Mouse (Mus musculus) kidney, adult 2 months (tissue): ENCODE measurements around the gene Nhsl2. TPM values are rescaled to one million over a fixed set of nuclear protein-coding genes. Genes with fewer than 3 reads are reported as not detected.

Source experiments
- DNase-seq: peaks from one replicate; pipeline ENCODE4 v3.0.0; 2021
- H3K27ac ChIP-seq: fragments of 200-500 bp; 2 replicates; pipeline ENCODE4 v1.5.1; 2012; ENCODE audit warnings: low read depth, low read length, control low read depth, inconsistent platforms; ENCODE audit not compliant: insufficient read depth
- H3K27me3 ChIP-seq: fragments of 200-500 bp; replicated peaks from 2 replicates; pipeline ENCODE4 v1.6.1; 2012; ENCODE audit warnings: mild to moderate bottlenecking, moderate library complexity, low read length, inconsistent platforms; ENCODE audit not compliant: control insufficient read depth, insufficient read depth
- H3K36me3 ChIP-seq: fragments of 200-500 bp; 2 replicates; pipeline ENCODE4 v1.6.1; 2012; ENCODE audit warnings: mild to moderate bottlenecking, moderate library complexity, low read length, inconsistent platforms; ENCODE audit not compliant: control insufficient read depth, insufficient read depth
- H3K4me1 ChIP-seq: fragments of 200-500 bp; 2 replicates; pipeline ENCODE4 v1.6.1; 2011; ENCODE audit warnings: low read length; ENCODE audit not compliant: control insufficient read depth, insufficient read depth
- H3K4me3 ChIP-seq: fragments of 200-500 bp; 2 replicates; pipeline ENCODE4 v1.5.1; 2011; ENCODE audit warnings: mild to moderate bottlenecking, low read depth, low read length, control low read depth; ENCODE audit not compliant: insufficient read depth
- CTCF ChIP-seq: fragments of 200-500 bp; conservative IDR thresholded peaks from 2 replicates; pipeline ENCODE4 v1.5.1; 2011; ENCODE audit warnings: low read depth, mild to moderate bottlenecking, control low read depth, low read length, moderate library complexity, mixed read lengths; ENCODE audit not compliant: insufficient read depth, insufficient read length
- POLR2A ChIP-seq: fragments of 200-500 bp; IDR thresholded peaks from one replicate; pipeline ENCODE4 v1.6.1; 2011; ENCODE audit warnings: low read depth, low read length, control low read depth
- WGBS: fragments of 180-500 bp; shearing (Covaris S2); methylation state at CpG from one replicate; pipeline ENCODE4 v1.1.7; 2018; 5-methylcytosine and 5-hydroxymethylcytosine counted together
- polyA plus RNA-seq: library from polyadenylated mRNA; depleted of rRNA; stranded (reverse); fragments of >200 nt; gene quantifications from 2 replicates; pipeline ENCODE4 v1.2.3, GENCODE M21; 2012

The Nhsl2 gene
- polyA plus RNA-seq, 1 experiment = 4.0 TPM

GRCm38 (mm10) chrX:101878546-101878945, 29.4 kb downstream of the Nhsl2 start:
- H3K36me3 ChIP-seq = no peaks in the 10 kb centered on the region
- 67% methylated on average over 4 of the region's 4 CpGs for WGBS
- DNase-seq = no peak
- TF ChIP-seq CTCF = no peak
- TF ChIP-seq POLR2A = no peak
- no peaks in the 10 kb centered on the region for H3K27me3 ChIP-seq
- H3K27ac ChIP-seq = no peak overlapping the region
- no peak overlapping the region for H3K4me3 ChIP-seq
- H3K4me1 ChIP-seq = no peaks in the 10 kb centered on the region

GRCm38 (mm10) chrX:101882141-101882751, 33.1 kb downstream of the Nhsl2 start:
- Histone ChIP-seq H3K4me3 (no peak overlapping the region), H3K27me3 (no peaks in the 10 kb centered on the region), H3K27ac (no peak overlapping the region), H3K36me3 (no peaks in the 10 kb centered on the region), H3K4me1 (no peaks in the 10 kb centered on the region)
- 71% methylated on average over 3 of the region's 3 CpGs for WGBS
- no peak for TF ChIP-seq CTCF
- no peak for TF ChIP-seq POLR2A
- no peak for DNase-seq

GRCm38 (mm10) chrX:101889384-101889783, 40.2 kb downstream of the Nhsl2 start:
- no peaks in the 10 kb centered on the region for H3K27me3 ChIP-seq
- no peaks in the 10 kb centered on the region for H3K36me3 ChIP-seq
- WGBS = 30% methylated on average over 4 of the region's 4 CpGs
- peak overlapping the region; percentile 29 for H3K27ac ChIP-seq
- peaks cover 6% of the 10 kb centered on the region for H3K4me1 ChIP-seq
- no peak for TF ChIP-seq POLR2A
- no peak for TF ChIP-seq CTCF
- DNase-seq = peak; percentile 74
- H3K4me3 ChIP-seq = no peak overlapping the region

- TF ChIP-seq POLR2A (no peak), CTCF (no peak)
- H3K36me3 ChIP-seq = no peaks in the 10 kb centered on the region
- no peak overlapping the region for H3K4me3 ChIP-seq
- 51% methylated on average over 4 of the region's 4 CpGs for WGBS
- peak overlapping the region; percentile 29 for H3K27ac ChIP-seq
- H3K27me3 ChIP-seq = no peaks in the 10 kb centered on the region
- H3K4me1 ChIP-seq = peaks cover 6% of the 10 kb centered on the region
- peak; percentile 88 for DNase-seq
Observed at GRCm38 (mm10) chrX:101889813-101890469, 40.8 kb downstream of the Nhsl2 start.

- no peak overlapping the region for H3K4me3 ChIP-seq
- H3K4me1 ChIP-seq = peaks cover 4% of the 10 kb centered on the region
- no peaks in the 10 kb centered on the region for H3K36me3 ChIP-seq
- no peaks in the 10 kb centered on the region for H3K27me3 ChIP-seq
- DNase-seq = no peak
- 88% methylated on average over 7 of the region's 7 CpGs for WGBS
- TF ChIP-seq POLR2A (no peak), CTCF (no peak)
- H3K27ac ChIP-seq = no peak overlapping the region
Observed at GRCm38 (mm10) chrX:101893796-101894195, 44.6 kb downstream of the Nhsl2 start.

GRCm38 (mm10) chrX:101898341-101898740, 49.2 kb downstream of the Nhsl2 start:
- no peaks in the 10 kb centered on the region for H3K36me3 ChIP-seq
- no peak overlapping the region for H3K27ac ChIP-seq
- TF ChIP-seq CTCF = no peak
- TF ChIP-seq POLR2A = no peak
- H3K27me3 ChIP-seq = no peaks in the 10 kb centered on the region
- no peak overlapping the region for H3K4me3 ChIP-seq
- H3K4me1 ChIP-seq = no peaks in the 10 kb centered on the region; the same call in 1 of the 2 replicates
- DNase-seq = peak; percentile 28
- WGBS = 47% methylated on average over 4 of the region's 4 CpGs

- peak; percentile 21 for DNase-seq
- H3K36me3 ChIP-seq = no peaks in the 10 kb centered on the region
- 67% methylated on average over 7 of the region's 7 CpGs for whole genome bisulfite sequencing
- H3K4me1 ChIP-seq = no peaks in the 10 kb centered on the region; the same call in 1 of the 2 replicates
- H3K27me3 ChIP-seq = no peaks in the 10 kb centered on the region
- TF ChIP-seq POLR2A (no peak), CTCF (no peak)
- peak overlapping the region; percentile 16; the same call in 1 of the 2 replicates for H3K27ac ChIP-seq
- no peak overlapping the region for H3K4me3 ChIP-seq
Observed at GRCm38 (mm10) chrX:101901806-101902490, 52.8 kb downstream of the Nhsl2 start.
